Mouse (Mus musculus): ENCODE measurements at regions not wholly inside any gene's neighbourhood (a gene's known extent, or its start where the extent isn't known, plus 50 kb on each side); places are given as distances from the start of the nearest gene placed in this dataset.

- WGBS, result 85% methylated on average over 7 of the region's 7 CpGs
- no peak for ATAC-seq (ENCODE audit: low FRiP score, low read depth)
- Histone ChIP-seq H3K9me3 (no peaks in the 10 kb centered on the region), H3K9ac (no peak overlapping the region), H3K4me2 (no peak overlapping the region), H3K4me3 (no peak overlapping the region), H3K27me3 (no peaks in the 10 kb centered on the region), H3K36me3 (no peaks in the 10 kb centered on the region), H3K27ac (replicated peaks) (no peak overlapping the region), H3K4me1 (replicated peaks) (no peaks in the 10 kb centered on the region)
Observed at GRCm38 (mm10) chr6:135433753-135434152, 71.4 kb downstream of the Emp1 start.

GRCm38 (mm10) chr6:135436315-135436714 is 74.0 kb downstream of the Emp1 start:
- 89% methylated on average over 4 of the region's 4 CpGs for WGBS
- Histone ChIP-seq H3K36me3 (no peaks in the 10 kb centered on the region), H3K27me3 (no peaks in the 10 kb centered on the region), H3K9me3 (no peaks in the 10 kb centered on the region), H3K4me3 (no peak overlapping the region), H3K27ac (replicated peaks) (no peak overlapping the region), H3K9ac (no peak overlapping the region), H3K4me1 (replicated peaks) (peaks cover 4% of the 10 kb centered on the region), H3K4me2 (no peak overlapping the region)
- ATAC-seq (ENCODE audit: low FRiP score, low read depth), result no peak

- H3K4me2 ChIP-seq, result no peak overlapping the region
- H3K4me1 ChIP-seq (replicated peaks), result peaks cover 12% of the 10 kb centered on the region
- no peak overlapping the region for H3K9ac ChIP-seq
- H3K9me3 ChIP-seq, result no peaks in the 10 kb centered on the region
- ATAC-seq (ENCODE audit: low FRiP score, low read depth), result no peak
- H3K4me3 ChIP-seq, result no peak overlapping the region
- H3K27me3 ChIP-seq, result no peaks in the 10 kb centered on the region
- H3K36me3 ChIP-seq, result no peaks in the 10 kb centered on the region
- H3K27ac ChIP-seq (replicated peaks), result no peak overlapping the region
- 96% methylated on average over 3 of the region's 3 CpGs for WGBS
Observed at GRCm38 (mm10) chr6:135438271-135438670, 75.9 kb downstream of the Emp1 start.

GRCm38 (mm10) chr6:135441126-135441871 is 79.0 kb downstream of the Emp1 start:
- no peaks in the 10 kb centered on the region for H3K27me3 ChIP-seq
- no peaks in the 10 kb centered on the region for H3K36me3 ChIP-seq
- H3K9me3 ChIP-seq, result no peaks in the 10 kb centered on the region
- no peak overlapping the region for H3K4me3 ChIP-seq
- no peak overlapping the region for H3K9ac ChIP-seq
- peak overlapping the region; percentile 71 for H3K27ac ChIP-seq (replicated peaks)
- no peak overlapping the region; the same call in 1 of the 2 replicates for H3K4me2 ChIP-seq
- peaks cover 21% of the 10 kb centered on the region for H3K4me1 ChIP-seq (replicated peaks)
- WGBS, result 41% methylated on average over 11 of the region's 11 CpGs
- peak; percentile 46; the same call in 1 of the 2 replicates for ATAC-seq (ENCODE audit: low FRiP score, low read depth)

- no peaks in the 10 kb centered on the region for H3K36me3 ChIP-seq
- no peaks in the 10 kb centered on the region for H3K27me3 ChIP-seq
- 0 out of 2 replicates have a peak overlapping the region, but pooled peaks have one; percentile 21 for H3K4me3 ChIP-seq
- no peak overlapping the region; the same call in 1 of the 2 replicates for H3K9ac ChIP-seq
- peak overlapping the region; percentile 49 for H3K4me2 ChIP-seq
- WGBS, result 3% methylated on average over 11 of the region's 11 CpGs
- no peaks in the 10 kb centered on the region for H3K9me3 ChIP-seq
- H3K4me1 ChIP-seq (replicated peaks), result peaks cover 21% of the 10 kb centered on the region
- ATAC-seq (ENCODE audit: low FRiP score, low read depth), result peak; percentile 91
- H3K27ac ChIP-seq (replicated peaks), result peak overlapping the region; percentile 82
Observed at GRCm38 (mm10) chr6:135444661-135445060, 82.3 kb downstream of the Emp1 start.

GRCm38 (mm10) chr6:135445070-135445469 is 82.7 kb downstream of the Emp1 start:
- no peak overlapping the region; the same call in 1 of the 2 replicates for H3K9ac ChIP-seq
- H3K4me3 ChIP-seq, result 0 out of 2 replicates have a peak overlapping the region, but pooled peaks have one; percentile 21
- 25% methylated on average over 8 of the region's 8 CpGs for WGBS
- H3K27me3 ChIP-seq, result no peaks in the 10 kb centered on the region
- ATAC-seq (ENCODE audit: low FRiP score, low read depth), result peak; percentile 28
- no peaks in the 10 kb centered on the region for H3K36me3 ChIP-seq
- peak overlapping the region; percentile 82 for H3K27ac ChIP-seq (replicated peaks)
- H3K4me2 ChIP-seq, result peak overlapping the region; percentile 49
- no peaks in the 10 kb centered on the region for H3K9me3 ChIP-seq
- H3K4me1 ChIP-seq (replicated peaks), result peaks cover 21% of the 10 kb centered on the region

GRCm38 (mm10) chr6:135447801-135448200 is 85.5 kb downstream of the Emp1 start:
- Histone ChIP-seq H3K4me2 (no peak overlapping the region), H3K9ac (no peak overlapping the region), H3K9me3 (no peaks in the 10 kb centered on the region), H3K27ac (replicated peaks) (no peak overlapping the region), H3K4me1 (replicated peaks) (peaks cover 9% of the 10 kb centered on the region), H3K36me3 (no peaks in the 10 kb centered on the region), H3K27me3 (no peaks in the 10 kb centered on the region), H3K4me3 (no peak overlapping the region)
- WGBS, result 87% methylated on average over 2 of the region's 2 CpGs
- no peak for ATAC-seq (ENCODE audit: low FRiP score, low read depth)

GRCm38 (mm10) chr6:135449228-135449627 is 86.9 kb downstream of the Emp1 start:
- no peaks in the 10 kb centered on the region for H3K9me3 ChIP-seq
- H3K4me3 ChIP-seq, result no peak overlapping the region
- H3K27ac ChIP-seq (replicated peaks), result no peak overlapping the region
- WGBS, result 86% methylated on average over 5 of the region's 5 CpGs
- no peak for ATAC-seq (ENCODE audit: low FRiP score, low read depth)
- no peaks in the 10 kb centered on the region for H3K27me3 ChIP-seq
- no peak overlapping the region for H3K9ac ChIP-seq
- peaks cover 9% of the 10 kb centered on the region for H3K4me1 ChIP-seq (replicated peaks)
- H3K36me3 ChIP-seq, result no peaks in the 10 kb centered on the region
- H3K4me2 ChIP-seq, result no peak overlapping the region

GRCm38 (mm10) chr6:135450573-135450972 is 88.2 kb downstream of the Emp1 start:
- ATAC-seq (ENCODE audit: low FRiP score, low read depth), result no peak
- H3K27ac ChIP-seq (replicated peaks), result no peak overlapping the region
- H3K4me3 ChIP-seq, result no peak overlapping the region
- WGBS, result 83% methylated on average over 7 of the region's 7 CpGs
- H3K4me2 ChIP-seq, result no peak overlapping the region
- H3K27me3 ChIP-seq, result no peaks in the 10 kb centered on the region
- H3K9ac ChIP-seq, result no peak overlapping the region
- H3K36me3 ChIP-seq, result no peaks in the 10 kb centered on the region
- H3K9me3 ChIP-seq, result no peaks in the 10 kb centered on the region
- H3K4me1 ChIP-seq (replicated peaks), result no peaks in the 10 kb centered on the region

- H3K4me3 ChIP-seq, result no peak overlapping the region
- no peaks in the 10 kb centered on the region for H3K36me3 ChIP-seq
- WGBS, result 85% methylated on average over 8 of the region's 8 CpGs
- H3K27me3 ChIP-seq, result no peaks in the 10 kb centered on the region
- no peak overlapping the region for H3K27ac ChIP-seq (replicated peaks)
- no peak overlapping the region for H3K9ac ChIP-seq
- H3K4me1 ChIP-seq (replicated peaks), result no peaks in the 10 kb centered on the region
- no peak for ATAC-seq (ENCODE audit: low FRiP score, low read depth)
- H3K9me3 ChIP-seq, result no peaks in the 10 kb centered on the region
- H3K4me2 ChIP-seq, result no peak overlapping the region
Observed at GRCm38 (mm10) chr6:135451165-135451797, 88.9 kb downstream of the Emp1 start.

- no peak overlapping the region for H3K9ac ChIP-seq
- no peak overlapping the region for H3K27ac ChIP-seq (replicated peaks)
- H3K4me3 ChIP-seq, result no peak overlapping the region
- H3K4me1 ChIP-seq (replicated peaks), result no peaks in the 10 kb centered on the region
- WGBS, result 93% methylated on average over 3 of the region's 3 CpGs
- H3K4me2 ChIP-seq, result no peak overlapping the region
- no peaks in the 10 kb centered on the region for H3K9me3 ChIP-seq
- ATAC-seq (ENCODE audit: low FRiP score, low read depth), result no peak
- H3K27me3 ChIP-seq, result no peaks in the 10 kb centered on the region
- H3K36me3 ChIP-seq, result no peaks in the 10 kb centered on the region
Observed at GRCm38 (mm10) chr6:135453041-135453440, 90.7 kb downstream of the Emp1 start.

- Histone ChIP-seq H3K4me2 (no peak overlapping the region), H3K27ac (replicated peaks) (no peak overlapping the region), H3K27me3 (no peaks in the 10 kb centered on the region), H3K9me3 (no peaks in the 10 kb centered on the region), H3K4me3 (no peak overlapping the region), H3K36me3 (no peaks in the 10 kb centered on the region), H3K4me1 (replicated peaks) (no peaks in the 10 kb centered on the region), H3K9ac (no peak overlapping the region)
- WGBS, result 57% methylated on average over 6 of the region's 6 CpGs
- ATAC-seq (ENCODE audit: low FRiP score, low read depth), result no peak
Observed at GRCm38 (mm10) chr6:135472495-135472894, 110.2 kb downstream of the Emp1 start.

Data from hindbrain, embryonic 15.5 days (tissue).